Comparison of ENCODE assay signal across 8 mouse cellular contexts in genomic region chrX:42033111-42033693, GRCm38 (mm10). TPM values are rescaled to one million over a fixed set of nuclear protein-coding genes. Genes with fewer than 3 reads are reported as not detected.
DNase-seq lines count a peak whose midpoint lies in the region; ATAC-seq and TF ChIP-seq lines count a peak whose summit lies in the region.

No protein-coding gene starts in this region.

- ATAC-seq in frontal cortex, adult (ENCODE audit: low TSS enrichment), result peak; percentile 80
- peak; percentile 50; the same call in 1 of the 2 replicates for ATAC-seq in hindbrain, embryonic 12.5 days (ENCODE audit: low FRiP score)

- H3K27me3 ChIP-seq in cerebellum, adult 2 months (ENCODE audit: control insufficient read depth, insufficient read depth, low read length), result no peaks in the 10 kb centered on the region
- H3K27me3 ChIP-seq in hindbrain, embryonic 12.5 days, result no peaks in the 10 kb centered on the region

- H3K4me1 ChIP-seq in cerebellum, adult 2 months (ENCODE audit: control insufficient read depth, insufficient read depth, low read length), result no peaks in the 10 kb centered on the region
- H3K4me1 ChIP-seq in hindbrain, embryonic 12.5 days, result no peaks in the 10 kb centered on the region

- H3K36me3 ChIP-seq in hindbrain, embryonic 12.5 days, result no peaks in the 10 kb centered on the region

- TF ChIP-seq CTCF in cerebellum, adult 2 months (IDR thresholded peaks at IDR 0.05; ENCODE audit: borderline replicate concordance, insufficient read depth, low read depth, low read length), result peak; percentile 73

- DNase-seq in Muller cell, postnatal 12 days (ENCODE audit: inconsistent ontology term), result peak; percentile 53
- DNase-seq in cerebellum, adult 2 months, result peak; percentile 58 to 79
- peak; percentile 18 for DNase-seq in left cerebral cortex, adult 11 months (ENCODE audit: low spot score)
- peak; percentile 82 for DNase-seq in lung, postnatal 36 days
- peak; percentile 68 for DNase-seq in right cerebral cortex, postnatal 14 days
- peak; percentile 63 for DNase-seq in urinary bladder, postnatal 25 days (ENCODE audit: low spot score)

- H3K4me3 ChIP-seq in cerebellum, adult 2 months (replicated peaks; ENCODE audit: insufficient read depth, low read depth, low read length), result no peak overlapping the region
- no peak overlapping the region for H3K4me3 ChIP-seq in hindbrain, embryonic 12.5 days

- no peak overlapping the region for H3K9ac ChIP-seq in hindbrain, embryonic 12.5 days

- H3K4me2 ChIP-seq in hindbrain, embryonic 12.5 days (replicated peaks), result no peak overlapping the region

- no peak overlapping the region for H3K27ac ChIP-seq in cerebellum, adult 2 months (ENCODE audit: insufficient read depth, low read length)
- H3K27ac ChIP-seq in hindbrain, embryonic 12.5 days, result no peak overlapping the region

- 23% methylated on average over 8 of the region's 8 CpGs for WGBS in cerebellum, adult 2 months
- WGBS in hindbrain, embryonic 12.5 days, result 48% methylated on average over 8 of the region's 8 CpGs

- no peak for TF ChIP-seq POLR2A in cerebellum, adult 2 months (IDR thresholded peaks at IDR 0.05; ENCODE audit: borderline replicate concordance, insufficient read depth, low read length)

- H3K9me3 ChIP-seq in hindbrain, embryonic 12.5 days (replicated peaks), result no peaks in the 10 kb centered on the region

RNA-seq across cellular contexts. Expression of gene Xiap, which starts 26.3 kb away (rescaled TPM):
- 46.3 and 48.0 TPM in 2 replicates for polyA plus RNA-seq in cerebellum, adult 2 months (2012; rRNA removed)
- 11.5 and 12.3 TPM in 2 replicates for polyA plus RNA-seq in hindbrain, embryonic 12.5 days (2016; fragmentation: Nextera tagmentation; extraction: Ambion mirVana)

Comparison
In these comparisons a context has a peak if more than half of its experiments do, and no peak if none do; other contexts are left out.
1. DNase-seq: peak in every context shown above with its lines; median percentile 82 in lung, postnatal 36 days; 68 in cerebellum, adult 2 months; 68 in right cerebral cortex, postnatal 14 days; 63 in urinary bladder, postnatal 25 days; 53 in Muller cell, postnatal 12 days; 18 in left cerebral cortex, adult 11 months.